Mouse (Mus musculus) liver, postnatal 0 days (tissue): ENCODE data around the gene Bach2. TPM values are rescaled to one million over a fixed set of nuclear protein-coding genes. Genes with fewer than 3 reads are reported as not detected.
A peak's percentile ranks its signal among the peaks of the same experiment; 100 is the strongest.

Experiments
- ATAC-seq: fragments of 200-750 bp; cut with Nextera tagmentation; 2 replicates; pipeline ENCODE4 v1.8.0; 2017; ENCODE audit warnings: mild to moderate bottlenecking, moderate library complexity
- DNase-seq: peaks from one replicate; pipeline ENCODE4 v3.0.0-alpha.2; 2016
- H3K27ac ChIP-seq: fragments of 300-500 bp; sonication (generic); 2 replicates; pipeline ENCODE4 v1.5.1; 2014; ENCODE audit warnings: antibody characterized with exemption, moderate library complexity, mild to moderate bottlenecking, low read depth
- H3K27me3 ChIP-seq: fragments of 300-500 bp; sonication (generic); 2 replicates; pipeline ENCODE4 v1.6.1; 2014; ENCODE audit warnings: low read length, control low read depth, mixed read lengths; ENCODE audit not compliant: insufficient read depth
- H3K36me3 ChIP-seq: fragments of 300-500 bp; sonication (generic); replicated peaks from 2 replicates; pipeline ENCODE4 v1.6.1; 2014; ENCODE audit warnings: mild to moderate bottlenecking, control low read depth, low read length, moderate library complexity, mixed read lengths; ENCODE audit not compliant: insufficient read depth
- H3K4me1 ChIP-seq: fragments of 300-500 bp; sonication (generic); 2 replicates; pipeline ENCODE4 v1.6.1; 2014; ENCODE audit warnings: antibody characterized with exemption, mild to moderate bottlenecking, control low read depth; ENCODE audit not compliant: insufficient read depth
- H3K4me2 ChIP-seq: fragments of 300-500 bp; sonication (generic); 2 replicates; pipeline ENCODE4 v1.6.1; 2014; ENCODE audit warnings: low read depth, mild to moderate bottlenecking, low read length, moderate library complexity, mixed read lengths
- H3K4me3 ChIP-seq: fragments of 300-500 bp; sonication (generic); 2 replicates; pipeline ENCODE4 v1.5.1; 2014; ENCODE audit warnings: low read depth, low read length
- H3K9ac ChIP-seq: fragments of 300-500 bp; sonication (generic); replicated peaks from 2 replicates; pipeline ENCODE4 v1.6.1; 2014; ENCODE audit warnings: mild to moderate bottlenecking, moderate library complexity
- H3K9me3 ChIP-seq: fragments of 300-500 bp; sonication (generic); 2 replicates; pipeline ENCODE4 v1.6.1; 2016; ENCODE audit warnings: mild to moderate bottlenecking, control low read depth, low read length, mixed read lengths
- CTCF ChIP-seq: sonication (generic); IDR thresholded peaks from 2 replicates; pipeline ENCODE4 v1.5.1; 2016; ENCODE audit warnings: antibody characterized with exemption, low read depth
- EP300 ChIP-seq: IDR thresholded peaks from 2 replicates; pipeline ENCODE4 v1.6.1; 2016; ENCODE audit warnings: antibody characterized with exemption, low read depth, mild to moderate bottlenecking
- WGBS: fragments of 180-500 bp; shearing (Covaris S2); extraction: QIAGEN DNeasy Blood & Tissue Kit; methylation state at CpG from one replicate; pipeline ENCODE4 v1.1.7; 2014; ENCODE audit not compliant: insufficient replicate concordance; 5-methylcytosine and 5-hydroxymethylcytosine counted together
- polyA plus RNA-seq: library from polyadenylated mRNA; unstranded; fragments of >200 nt; fragmentation: Nextera tagmentation; extraction: Ambion mirVana; gene quantifications from 2 replicates; pipeline ENCODE4 v1.2.1, GENCODE M21; 2015

Gene Bach2
- polyA plus RNA-seq, 1 experiment from 2014 or later = 4.3 TPM

DNA sequence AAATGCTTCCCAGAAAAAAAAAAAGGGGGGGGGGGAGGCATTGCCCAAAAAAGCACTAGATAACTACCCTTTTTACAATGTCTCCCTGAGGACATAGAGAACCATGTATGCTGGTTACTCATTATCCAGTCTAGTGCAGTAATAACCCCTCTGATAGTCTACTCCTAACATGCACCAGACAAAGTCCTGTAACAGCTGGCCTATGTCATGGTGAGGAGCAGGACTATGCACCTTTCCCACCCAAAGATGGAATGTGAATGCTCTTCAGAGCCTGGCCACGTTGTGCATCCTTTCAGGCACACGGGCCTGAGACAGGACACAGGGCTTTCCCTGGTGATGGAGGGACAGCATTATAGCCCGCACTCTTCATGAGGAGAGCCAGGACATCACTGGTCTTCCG, 299.9 kb downstream of the Bach2 start:
- DNase-seq = no peak
- ATAC-seq = peak; percentile 83
- TF ChIP-seq EP300 (no peak), CTCF (no peak)

DNA sequence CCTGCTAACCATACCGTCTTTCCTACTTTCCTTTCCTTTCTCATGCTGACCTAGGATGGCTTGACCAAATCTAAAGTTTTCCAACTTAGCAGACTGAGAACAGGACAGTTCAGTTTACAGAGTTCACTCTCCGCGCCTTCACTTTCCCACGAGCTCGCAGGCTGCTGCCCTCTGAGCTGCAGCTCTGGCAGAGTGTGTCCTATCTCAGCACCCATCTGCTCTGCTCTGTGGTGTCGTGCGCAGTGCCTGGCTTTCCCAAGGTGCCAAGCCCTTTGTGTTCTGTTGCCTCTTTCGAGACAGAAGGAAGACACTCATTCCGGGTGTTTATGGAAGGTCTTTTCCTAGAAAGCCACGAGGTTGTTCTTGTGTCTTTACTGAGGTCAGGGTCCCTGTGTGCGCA, 300.4 kb downstream of the Bach2 start:
- no peaks in the 10 kb centered on the region for H3K27me3 ChIP-seq
- H3K9me3 ChIP-seq = no peaks in the 10 kb centered on the region
- H3K9ac ChIP-seq = no peak overlapping the region
- H3K4me3 ChIP-seq = no peak overlapping the region
- H3K36me3 ChIP-seq = no peaks in the 10 kb centered on the region
- ATAC-seq = peak; percentile 43; the same call in 1 of the 2 replicates
- peak overlapping the region; percentile 35 for H3K4me2 ChIP-seq
- 50% methylated on average over 11 of the region's 11 CpGs for WGBS
- peak overlapping the region; percentile 66 for H3K27ac ChIP-seq
- no peak for DNase-seq
- peaks cover 4% of the 10 kb centered on the region; the same call in 1 of the 2 replicates for H3K4me1 ChIP-seq
- TF ChIP-seq EP300 (no peak), CTCF (no peak)

More for the DNA sequence above, 299.9 kb downstream of the Bach2 start:
- WGBS = 61% methylated on average over 4 of the region's 4 CpGs
- H3K4me3 ChIP-seq = no peak overlapping the region
- no peaks in the 10 kb centered on the region for H3K36me3 ChIP-seq
- no peak overlapping the region for H3K9ac ChIP-seq
- H3K4me1 ChIP-seq = peaks cover 4% of the 10 kb centered on the region; the same call in 1 of the 2 replicates
- no peaks in the 10 kb centered on the region for H3K9me3 ChIP-seq
- H3K27ac ChIP-seq = peak overlapping the region; percentile 66
- H3K27me3 ChIP-seq = no peaks in the 10 kb centered on the region
- peak overlapping the region; percentile 35 for H3K4me2 ChIP-seq

DNA sequence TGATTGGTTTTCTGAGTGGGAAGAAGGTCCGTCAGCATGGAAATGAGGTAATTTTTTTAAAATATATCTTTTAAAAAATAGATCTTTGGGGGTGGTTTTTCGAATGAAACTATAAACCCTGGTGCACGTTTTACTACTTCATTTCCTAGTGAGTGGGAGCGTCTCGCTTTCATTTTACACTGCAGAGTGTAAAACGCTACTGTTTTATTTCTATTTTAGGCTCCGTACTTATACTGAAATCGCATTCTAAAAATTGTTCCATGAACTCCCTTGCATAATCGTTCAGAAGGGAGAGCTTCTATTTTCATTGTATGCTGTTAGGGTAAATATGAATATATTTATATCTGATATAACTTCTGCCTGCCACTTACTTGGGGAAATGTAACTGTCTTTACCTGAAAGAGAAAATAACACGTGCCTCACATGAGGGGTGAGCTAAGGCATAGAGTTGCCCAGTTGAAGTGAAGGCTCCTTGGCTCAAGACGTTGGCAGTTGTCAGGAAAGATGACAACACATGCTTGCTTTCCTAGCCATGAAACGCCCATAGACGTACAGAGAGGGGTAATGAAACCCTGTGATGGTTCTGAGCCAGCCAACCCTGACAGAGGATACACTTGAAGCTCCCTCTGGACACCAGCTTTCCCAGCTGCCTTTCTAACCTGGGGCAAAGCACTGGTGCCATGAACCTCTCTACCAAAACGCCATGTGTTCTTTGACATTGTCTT, 306.4 kb downstream of the Bach2 start:
- Histone ChIP-seq H3K4me1 (0 out of 2 replicates have a peak, but pooled peaks cover 4% of the 10 kb centered on the region), H3K9me3 (no peaks in the 10 kb centered on the region), H3K9ac (no peak overlapping the region), H3K36me3 (no peaks in the 10 kb centered on the region), H3K4me3 (no peak overlapping the region), H3K27ac (no peak overlapping the region), H3K4me2 (no peak overlapping the region), H3K27me3 (no peaks in the 10 kb centered on the region)
- DNase-seq = no peak
- no peak for ATAC-seq
- 78% methylated on average over 14 of the region's 14 CpGs for WGBS
- no peak for TF ChIP-seq CTCF

DNA sequence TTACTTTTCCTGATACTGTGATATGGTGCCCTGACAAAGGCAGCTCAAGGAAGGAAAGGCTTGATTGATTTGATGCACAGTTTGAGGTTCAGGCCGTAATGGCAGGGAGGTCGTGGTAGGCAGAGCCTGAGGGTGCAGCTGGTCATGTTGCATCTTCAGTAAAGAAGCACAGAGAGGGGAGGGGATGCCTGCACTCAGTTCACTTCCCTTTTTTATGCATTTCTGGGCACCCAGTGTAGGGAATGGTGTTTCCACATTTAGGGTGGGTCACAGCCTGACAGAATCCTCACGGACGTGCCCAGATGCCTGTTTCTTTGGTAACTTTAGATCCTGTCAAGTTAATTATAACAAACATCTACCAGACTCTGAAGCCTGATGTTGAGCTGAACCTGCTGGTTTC, 306.9 kb downstream of the Bach2 start:
- no peaks in the 10 kb centered on the region for H3K36me3 ChIP-seq
- no peaks in the 10 kb centered on the region for H3K9me3 ChIP-seq
- H3K9ac ChIP-seq = no peak overlapping the region
- no peaks in the 10 kb centered on the region for H3K27me3 ChIP-seq
- H3K4me2 ChIP-seq = no peak overlapping the region
- no peak overlapping the region for H3K4me3 ChIP-seq
- no peak for DNase-seq
- TF ChIP-seq CTCF = no peak
- no peak for TF ChIP-seq EP300
- no peak overlapping the region for H3K27ac ChIP-seq
- 42% methylated on average over 4 of the region's 4 CpGs for whole genome bisulfite sequencing
- H3K4me1 ChIP-seq = 0 out of 2 replicates have a peak, but pooled peaks cover 4% of the 10 kb centered on the region
- no peak for ATAC-seq

DNA sequence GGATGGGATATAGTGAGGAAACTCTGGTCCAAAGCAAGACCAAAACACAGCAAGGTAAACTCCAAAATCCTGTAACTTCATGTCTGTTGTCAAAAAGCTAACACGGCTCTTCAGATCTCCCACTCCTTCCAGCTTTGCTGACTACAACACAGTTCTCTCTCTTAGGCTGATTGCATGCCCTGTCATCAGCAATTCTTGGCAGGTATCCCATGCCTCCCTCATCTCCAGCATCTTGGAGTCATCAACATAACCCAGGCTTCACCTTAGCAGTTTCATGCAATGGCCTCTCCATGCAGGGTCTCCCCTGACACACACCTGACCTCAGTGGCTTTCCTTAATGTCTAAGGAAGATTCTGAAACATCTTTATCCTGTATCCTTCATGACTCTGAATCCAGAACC, 310.5 kb downstream of the Bach2 start:
- TF ChIP-seq EP300 = no peak
- TF ChIP-seq CTCF = no peak
- H3K27ac ChIP-seq = no peak overlapping the region
- no peak overlapping the region for H3K9ac ChIP-seq
- H3K4me1 ChIP-seq = no peaks in the 10 kb centered on the region
- H3K27me3 ChIP-seq = no peaks in the 10 kb centered on the region
- 57% methylated on average over 1 of the region's 1 CpGs for WGBS
- H3K4me3 ChIP-seq = no peak overlapping the region
- H3K9me3 ChIP-seq = no peaks in the 10 kb centered on the region
- ATAC-seq = no peak
- no peaks in the 10 kb centered on the region for H3K36me3 ChIP-seq
- no peak for DNase-seq
- no peak overlapping the region for H3K4me2 ChIP-seq

DNA sequence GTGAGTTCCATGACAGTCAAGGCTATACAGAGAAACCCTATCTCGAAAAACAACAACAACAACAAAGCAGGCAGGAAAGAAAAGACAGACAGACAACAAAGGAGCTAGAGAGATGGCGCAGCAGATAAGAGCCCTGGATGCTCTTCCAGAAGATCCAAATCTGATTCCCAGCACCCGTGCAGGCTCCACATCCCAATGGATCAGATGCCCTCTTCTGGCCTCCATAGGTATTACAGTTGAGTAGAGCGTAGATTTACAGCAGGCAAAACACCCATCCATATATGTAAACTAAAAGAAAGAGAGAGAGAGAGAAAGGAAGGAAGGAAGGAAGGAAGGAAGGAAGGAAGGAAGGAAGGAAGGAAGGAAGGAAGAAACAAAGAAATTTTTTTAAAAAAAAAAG, 312.7 kb downstream of the Bach2 start:
- Histone ChIP-seq H3K4me1 (no peaks in the 10 kb centered on the region), H3K27ac (no peak overlapping the region), H3K9ac (no peak overlapping the region), H3K27me3 (no peaks in the 10 kb centered on the region), H3K4me2 (no peak overlapping the region), H3K36me3 (no peaks in the 10 kb centered on the region), H3K4me3 (no peak overlapping the region), H3K9me3 (no peaks in the 10 kb centered on the region)
- no peak for DNase-seq
- WGBS = 53% methylated on average over 4 of the region's 4 CpGs
- TF ChIP-seq EP300 (no peak), CTCF (peak; percentile 60)
- no peak for ATAC-seq
